Mouse (Mus musculus): Measurements from ENCODE around the gene Lrrn4cl. TPM values are rescaled to one million over a fixed set of nuclear protein-coding genes. Genes with fewer than 3 reads are reported as not detected.

Lrrn4cl gene
- 1 to 10 TPM; 7.3 to 7.8 TPM for total RNA-seq (2021)
- long read RNA-seq, experiment 1, transcript Lrrn4cl-201 (2 exons, 2,583 nt) = major isoform, 6 of 9 reads
- long read RNA-seq, experiment 1, partial matches to known transcripts = 1 of 9 reads
- long read RNA-seq, experiment 1, other reads (novel, unspliced or antisense) = 1 of 9 reads
- long read RNA-seq, experiment 2, partial matches to known transcripts = 0 of 5 reads
- long read RNA-seq, experiment 2, other reads (novel, unspliced or antisense) = 1 of 5 reads

GRCm38 (mm10) chr19:8850402-8850901 lies at the start of gene Lrrn4cl:
TSS of gene Lrrn4cl (plus strand) at chr19:8850768.
- peak within 1 kb of the TSS; percentile 88 for H3K27ac ChIP-seq
- intact Hi-C loops (cut with DNase I) = no loop called here
- H3K4me3 ChIP-seq = peak within 1 kb of the TSS; percentile 67
- peak; percentile 78 for DNase-seq
- no peak for TF ChIP-seq CTCF (IDR thresholded peaks at IDR 0.05)

- TF ChIP-seq CTCF (IDR thresholded peaks at IDR 0.05) = no peak
- DNase-seq = peak; percentile 95
- H3K4me3 ChIP-seq = peak within 1 kb of the TSS; percentile 86
- intact Hi-C loops (cut with DNase I) = loop anchor here (2.0 kb wide), 1 partner anchor 17 kb away; the partner anchor contains the start of gene Ttc9c
- H3K27ac ChIP-seq = peak within 1 kb of the TSS; percentile 93
Measured at GRCm38 (mm10) chr19:8802130-8802821, 48.3 kb upstream of the Lrrn4cl start, which contains the start of gene Zbtb3. TSS of gene Zbtb3 (plus strand) at chr19:8802555.

GRCm38 (mm10) chr19:8803204-8803780 lies 47.3 kb upstream of the Lrrn4cl start:
- no peak for DNase-seq
- peak overlapping the region; percentile 93 for H3K27ac ChIP-seq
- intact Hi-C loops (cut with DNase I) = loop anchor here (2.0 kb wide), 1 partner anchor 16 kb away; the partner anchor contains the start of gene Ttc9c
- peak overlapping the region; percentile 86 for H3K4me3 ChIP-seq
- no peak for TF ChIP-seq CTCF (IDR thresholded peaks at IDR 0.05)

GRCm38 (mm10) chr19:8803879-8804660 lies 46.5 kb upstream of the Lrrn4cl start:
- Histone ChIP-seq H3K27ac (no peak overlapping the region), H3K4me3 (no peak overlapping the region)
- no peak for TF ChIP-seq CTCF (IDR thresholded peaks at IDR 0.05)
- no peak for DNase-seq
- intact Hi-C loops (cut with DNase I) = loop anchor here (2.0 kb wide), 1 partner anchor 15 kb away; the partner anchor contains the start of gene Ttc9c

- Histone ChIP-seq H3K4me3 (no peak overlapping the region), H3K27ac (no peak overlapping the region)
- no peak for DNase-seq
- no peak for TF ChIP-seq CTCF (IDR thresholded peaks at IDR 0.05)
- intact Hi-C loops (cut with DNase I) = no loop called here
Measured at GRCm38 (mm10) chr19:8806810-8807209, 43.8 kb upstream of the Lrrn4cl start.

GRCm38 (mm10) chr19:8815812-8816211 lies 34.8 kb upstream of the Lrrn4cl start:
- H3K27ac ChIP-seq = no peak overlapping the region
- DNase-seq = no peak
- intact Hi-C loops (cut with DNase I) = no loop called here
- H3K4me3 ChIP-seq = no peak overlapping the region
- TF ChIP-seq CTCF (IDR thresholded peaks at IDR 0.05) = no peak

- intact Hi-C loops (cut with DNase I) = no loop called here
- DNase-seq = no peak
- H3K27ac ChIP-seq = no peak overlapping the region
- H3K4me3 ChIP-seq = no peak overlapping the region
- no peak for TF ChIP-seq CTCF (IDR thresholded peaks at IDR 0.05)
Measured at GRCm38 (mm10) chr19:8817001-8817400, 33.6 kb upstream of the Lrrn4cl start.

- intact Hi-C loops (cut with DNase I) = loop anchor here (2.0 kb wide), 2 partner anchors 16 to 96 kb away; partner anchors contain the start of genes Slc3a2 and Zbtb3
- Histone ChIP-seq H3K27ac (peak overlapping the region; percentile 100), H3K4me3 (peak overlapping the region; percentile 86)
- no peak for DNase-seq
- no peak for TF ChIP-seq CTCF (IDR thresholded peaks at IDR 0.05)
Measured at GRCm38 (mm10) chr19:8818301-8818798, 32.2 kb upstream of the Lrrn4cl start.

GRCm38 (mm10) chr19:8818801-8819595 lies 31.6 kb upstream of the Lrrn4cl start, which contains the start of gene Ttc9c:
TSS of gene Ttc9c (minus strand) at chr19:8819333.
- no peak for TF ChIP-seq CTCF (IDR thresholded peaks at IDR 0.05)
- Histone ChIP-seq H3K4me3 (peak within 1 kb of the TSS; percentile 86), H3K27ac (peak within 1 kb of the TSS; percentile 100)
- DNase-seq = peak; percentile 97
- intact Hi-C loops (cut with DNase I) = loop anchor here (2.0 kb wide), 2 partner anchors 16 to 96 kb away; partner anchors contain the start of genes Slc3a2 and Zbtb3

- Histone ChIP-seq H3K27ac (peak within 1 kb of the TSS; percentile 100), H3K4me3 (peak within 1 kb of the TSS; percentile 86)
- TF ChIP-seq CTCF (IDR thresholded peaks at IDR 0.05) = no peak
- intact Hi-C loops (cut with DNase I) = loop anchor here (2.0 kb wide), 2 partner anchors 17 to 97 kb away; partner anchors contain the start of genes Slc3a2 and Zbtb3
- DNase-seq = peak; percentile 99
Measured at GRCm38 (mm10) chr19:8819596-8820423, 30.8 kb upstream of the Lrrn4cl start, which contains the start of gene Hnrnpul2. TSS of gene Hnrnpul2 (plus strand) at chr19:8820010.
